Mouse (Mus musculus) limb, embryonic 11.5 days (tissue): ENCODE measurements at regions not wholly inside any gene's neighbourhood (a gene's known extent, or its start where the extent isn't known, plus 50 kb on each side); places are given as distances from the start of the nearest gene placed in this dataset.

ENCODE experiments used
- ATAC-seq: fragments of 200-750 bp; cut with Nextera tagmentation; 2 replicates; pipeline ENCODE4 v1.8.0; 2017; ENCODE audit warnings: low read depth; ENCODE audit not compliant: insufficient number of reproducible peaks, low FRiP score, low TSS enrichment
- DNase-seq: peaks from one replicate; pipeline ENCODE4 v3.0.0-alpha.2; 2015; ENCODE audit warnings: low spot score
- H3K27ac ChIP-seq: fragments of 300-500 bp; sonication (generic); replicated peaks from 2 replicates; pipeline ENCODE4 v1.5.1; 2014; ENCODE audit warnings: low read depth, mild to moderate bottlenecking, low read length
- H3K27me3 ChIP-seq: fragments of 300-500 bp; sonication (generic); 2 replicates; pipeline ENCODE4 v1.6.1; 2014; ENCODE audit warnings: mild to moderate bottlenecking, low read length, mixed read lengths; ENCODE audit not compliant: control insufficient read depth, insufficient read depth
- H3K36me3 ChIP-seq: fragments of 300-500 bp; sonication (generic); 2 replicates; pipeline ENCODE4 v1.6.1; 2014; ENCODE audit warnings: mild to moderate bottlenecking, low read length, moderate library complexity, mixed read lengths; ENCODE audit not compliant: control insufficient read depth, insufficient read depth
- H3K4me1 ChIP-seq: fragments of 300-500 bp; sonication (generic); 2 replicates; pipeline ENCODE4 v1.6.1; 2014; ENCODE audit warnings: low read length, mixed read lengths; ENCODE audit not compliant: control insufficient read depth, insufficient read depth
- H3K4me2 ChIP-seq: fragments of 300-500 bp; sonication (generic); 2 replicates; pipeline ENCODE4 v1.6.1; 2014; ENCODE audit warnings: low read depth, mild to moderate bottlenecking, moderate library complexity; ENCODE audit not compliant: severe bottlenecking
- H3K4me3 ChIP-seq: fragments of 300-500 bp; sonication (generic); 2 replicates; pipeline ENCODE4 v1.5.1; 2014; ENCODE audit warnings: low read depth, low read length
- H3K9ac ChIP-seq: fragments of 300-500 bp; sonication (generic); 2 replicates; pipeline ENCODE4 v1.6.1; 2014; ENCODE audit warnings: mild to moderate bottlenecking, low read length
- H3K9me3 ChIP-seq: fragments of 300-500 bp; sonication (generic); 2 replicates; pipeline ENCODE4 v1.6.1; 2016; ENCODE audit warnings: low read length; ENCODE audit not compliant: control insufficient read depth
- WGBS: fragments of 180-500 bp; shearing (Covaris S2); extraction: QIAGEN DNeasy Blood & Tissue Kit; methylation state at CpG from one replicate; pipeline ENCODE4 v1.1.7; 2014; 5-methylcytosine and 5-hydroxymethylcytosine counted together

GRCm38 (mm10) chr19:56077491-56077890 lies 209.4 kb upstream of the Habp2 start:
- ATAC-seq: no peak
- H3K27me3 ChIP-seq: 0 out of 2 replicates have a peak, but pooled peaks cover 4% of the 10 kb centered on the region

GRCm38 (mm10) chr19:56086413-56087083 lies 200.4 kb upstream of the Habp2 start:
- Histone ChIP-seq H3K9me3 (peaks cover 6% of the 10 kb centered on the region; the same call in 1 of the 2 replicates), H3K27ac (peak overlapping the region; percentile 73), H3K9ac (no peak overlapping the region), H3K27me3 (no peaks in the 10 kb centered on the region), H3K4me1 (peaks cover 14% of the 10 kb centered on the region), H3K4me3 (no peak overlapping the region), H3K36me3 (no peaks in the 10 kb centered on the region), H3K4me2 (no peak overlapping the region)
- ATAC-seq (peak; percentile 80), DNase-seq (peak; percentile 46)
- 14% methylated on average over 7 of the region's 7 CpGs for WGBS

More at GRCm38 (mm10) chr19:56077491-56077890, 209.4 kb upstream of the Habp2 start:
- Histone ChIP-seq H3K27ac (no peak overlapping the region), H3K4me3 (no peak overlapping the region), H3K9ac (no peak overlapping the region), H3K4me2 (no peak overlapping the region), H3K4me1 (no peaks in the 10 kb centered on the region; the same call in 1 of the 2 replicates), H3K9me3 (no peaks in the 10 kb centered on the region), H3K36me3 (no peaks in the 10 kb centered on the region)
- DNase-seq: no peak
- 83% methylated on average over 8 of the region's 8 CpGs for WGBS

- Histone ChIP-seq H3K9ac (no peak overlapping the region), H3K27me3 (no peaks in the 10 kb centered on the region), H3K36me3 (no peaks in the 10 kb centered on the region), H3K27ac (no peak overlapping the region), H3K9me3 (peaks cover 6% of the 10 kb centered on the region; the same call in 1 of the 2 replicates), H3K4me2 (no peak overlapping the region), H3K4me1 (peaks cover 14% of the 10 kb centered on the region), H3K4me3 (no peak overlapping the region)
- 10% methylated on average over 6 of the region's 6 CpGs for WGBS
- ATAC-seq (no peak), DNase-seq (no peak)
Observed at GRCm38 (mm10) chr19:56087127-56087526, 199.8 kb upstream of the Habp2 start.

GRCm38 (mm10) chr19:56089795-56090375 lies 197.1 kb upstream of the Habp2 start:
- Histone ChIP-seq H3K4me1 (peaks cover 14% of the 10 kb centered on the region), H3K27ac (no peak overlapping the region), H3K4me2 (no peak overlapping the region), H3K36me3 (no peaks in the 10 kb centered on the region), H3K9ac (no peak overlapping the region), H3K27me3 (0 out of 2 replicates have a peak, but pooled peaks cover 6% of the 10 kb centered on the region), H3K4me3 (no peak overlapping the region), H3K9me3 (no peaks in the 10 kb centered on the region)
- no peak for ATAC-seq
- DNase-seq: no peak
- WGBS: 69% methylated on average over 17 of the region's 17 CpGs

DNA sequence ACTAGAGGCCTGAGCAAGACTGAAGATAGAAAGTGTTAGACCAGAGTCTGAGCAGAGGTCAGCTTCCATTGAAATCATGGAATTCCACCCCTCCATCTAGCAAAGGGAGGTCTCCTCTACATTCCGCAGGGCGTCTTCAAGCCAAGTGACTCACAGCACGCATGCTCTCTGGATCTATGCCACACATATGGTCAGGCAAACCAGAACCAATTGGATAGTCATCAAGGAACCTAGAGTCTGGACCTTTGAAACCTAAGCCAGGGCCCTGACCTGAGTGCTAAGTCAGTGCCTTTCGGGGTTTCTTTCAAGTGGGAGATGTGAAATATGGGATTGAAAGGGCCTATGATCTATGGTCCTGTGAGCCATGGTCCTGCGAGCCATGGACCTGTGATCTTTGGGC lies 195.4 kb upstream of the Habp2 start:
- Histone ChIP-seq H3K27me3 (0 out of 2 replicates have a peak, but pooled peaks cover 6% of the 10 kb centered on the region), H3K4me2 (no peak overlapping the region), H3K36me3 (no peaks in the 10 kb centered on the region), H3K4me3 (no peak overlapping the region), H3K9ac (no peak overlapping the region), H3K4me1 (peaks cover 8% of the 10 kb centered on the region; the same call in 1 of the 2 replicates), H3K9me3 (no peaks in the 10 kb centered on the region), H3K27ac (no peak overlapping the region)
- no peak for DNase-seq
- WGBS: 88% methylated on average over 5 of the region's 5 CpGs
- no peak for ATAC-seq

GRCm38 (mm10) chr19:56095873-56096272 lies 191.1 kb upstream of the Habp2 start:
- H3K27me3 ChIP-seq: 0 out of 2 replicates have a peak, but pooled peaks cover 6% of the 10 kb centered on the region
- DNase-seq: no peak
- H3K9ac ChIP-seq: no peak overlapping the region
- H3K4me2 ChIP-seq: no peak overlapping the region
- no peaks in the 10 kb centered on the region for H3K9me3 ChIP-seq
- no peak overlapping the region for H3K4me3 ChIP-seq
- no peak for ATAC-seq
- peak overlapping the region; percentile 45; the same call in 1 of the 2 replicates for H3K27ac ChIP-seq
- no peaks in the 10 kb centered on the region for H3K36me3 ChIP-seq
- WGBS: 60% methylated on average over 6 of the region's 6 CpGs
- peaks cover 13% of the 10 kb centered on the region; the same call in 1 of the 2 replicates for H3K4me1 ChIP-seq

DNA sequence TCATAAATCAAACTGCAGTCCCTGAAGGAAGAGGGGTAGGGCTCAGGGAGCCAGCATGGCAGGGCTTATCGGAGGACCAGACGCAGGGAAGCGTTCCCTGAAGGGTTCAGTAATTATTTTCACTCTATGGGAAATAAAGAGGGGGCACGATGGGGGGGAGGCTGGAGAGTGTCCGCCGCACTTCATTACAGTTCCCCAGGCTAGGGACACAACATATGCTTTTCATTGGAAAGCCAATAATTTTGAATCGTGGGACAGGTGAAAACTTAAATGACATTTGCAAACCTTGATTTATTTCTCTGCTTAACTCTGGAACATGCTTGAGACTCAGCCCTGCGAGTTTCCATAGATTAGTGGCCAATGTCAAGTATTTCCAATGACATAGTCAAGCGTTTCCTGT lies 187.2 kb upstream of the Habp2 start:
- H3K27ac ChIP-seq: peak overlapping the region; percentile 60; the same call in 1 of the 2 replicates
- WGBS: 7% methylated on average over 9 of the region's 9 CpGs
- H3K36me3 ChIP-seq: no peaks in the 10 kb centered on the region
- H3K9ac ChIP-seq: no peak overlapping the region
- H3K27me3 ChIP-seq: no peaks in the 10 kb centered on the region
- peaks cover 31% of the 10 kb centered on the region for H3K4me1 ChIP-seq
- no peak overlapping the region for H3K4me2 ChIP-seq
- H3K9me3 ChIP-seq: no peaks in the 10 kb centered on the region
- H3K4me3 ChIP-seq: no peak overlapping the region
- DNase-seq: peak; percentile 91
- peak; percentile 82; the same call in 1 of the 2 replicates for ATAC-seq

- Histone ChIP-seq H3K4me1 (peaks cover 37% of the 10 kb centered on the region), H3K4me2 (no peak overlapping the region), H3K27me3 (no peaks in the 10 kb centered on the region), H3K27ac (peak overlapping the region; percentile 56; the same call in 1 of the 2 replicates), H3K36me3 (no peaks in the 10 kb centered on the region), H3K9ac (no peak overlapping the region), H3K9me3 (no peaks in the 10 kb centered on the region), H3K4me3 (no peak overlapping the region)
- DNase-seq (peak; percentile 70), ATAC-seq (peak; percentile 35; the same call in 1 of the 2 replicates)
- 56% methylated on average over 4 of the region's 4 CpGs for WGBS
Observed at GRCm38 (mm10) chr19:56100131-56100872, 186.6 kb upstream of the Habp2 start.
